14 mouse cellular contexts compared by ENCODE assay signal in genomic region chr13:89238104-89238503, GRCm38 (mm10).
"Had no signal": no experiment of that assay in that cellular context is flagged by ENCODE, and none has a peak within 500 bp of the region (broad histone marks: within the 10 kb centered on the region; RNA-seq: fewer than 3 reads in every experiment).

No protein-coding gene starts in this region.

- H3K27ac ChIP-seq: macrophage; midbrain, embryonic 13.5 days; midbrain, embryonic 15.5 days; neural tube, embryonic 12.5 days; stomach, embryonic 15.5 days; stomach, postnatal 0 days had no signal

- H3K9ac ChIP-seq: lung, embryonic 14.5 days; midbrain, embryonic 13.5 days; midbrain, embryonic 15.5 days; neural tube, embryonic 12.5 days; stomach, embryonic 15.5 days had no signal

- H3K4me3 ChIP-seq: megakaryocyte, embryonic 14.5 days; midbrain, embryonic 13.5 days; midbrain, embryonic 15.5 days; neural tube, embryonic 12.5 days; stomach, embryonic 15.5 days had no signal

- H3K36me3 ChIP-seq: midbrain, embryonic 13.5 days; midbrain, embryonic 15.5 days; neural tube, embryonic 12.5 days; stomach, embryonic 15.5 days had no signal

- H3K27me3 ChIP-seq: megakaryocyte, embryonic 14.5 days; midbrain, embryonic 13.5 days; midbrain, embryonic 15.5 days; neural tube, embryonic 12.5 days; stomach, embryonic 15.5 days had no signal

- H3K4me2 ChIP-seq: lung, embryonic 14.5 days; midbrain, embryonic 11.5 days; midbrain, embryonic 13.5 days; midbrain, embryonic 15.5 days; neural tube, embryonic 12.5 days; stomach, embryonic 15.5 days had no signal

- H3K4me1 ChIP-seq: megakaryocyte, embryonic 14.5 days; midbrain, embryonic 13.5 days; midbrain, embryonic 15.5 days; neural tube, embryonic 12.5 days; stomach, embryonic 15.5 days had no signal

- DNase-seq: lung, adult 18-20 months; lung, embryonic 14.5 days; lung, postnatal 10 days; right cerebral cortex, postnatal 14 days; thymus, adult 2 months; thymus, postnatal 4 days had no signal

- ATAC-seq: midbrain, embryonic 15.5 days had no signal

- H3K9me3 ChIP-seq: midbrain, embryonic 13.5 days; midbrain, embryonic 15.5 days; neural tube, embryonic 12.5 days; stomach, embryonic 15.5 days had no signal
